Mouse (Mus musculus) heart, postnatal 0 days (tissue): ENCODE results near the gene Pcbd2.

Experiments used
- CTCF ChIP-seq: IDR thresholded peaks from 2 replicates; pipeline ENCODE4 v1.5.1; 2016; ENCODE audit warnings: antibody characterized with exemption, control low read depth, low read depth
- EP300 ChIP-seq: IDR thresholded peaks from 2 replicates; pipeline ENCODE4 v1.6.1; 2016; ENCODE audit warnings: antibody characterized with exemption, low read depth

DNA sequence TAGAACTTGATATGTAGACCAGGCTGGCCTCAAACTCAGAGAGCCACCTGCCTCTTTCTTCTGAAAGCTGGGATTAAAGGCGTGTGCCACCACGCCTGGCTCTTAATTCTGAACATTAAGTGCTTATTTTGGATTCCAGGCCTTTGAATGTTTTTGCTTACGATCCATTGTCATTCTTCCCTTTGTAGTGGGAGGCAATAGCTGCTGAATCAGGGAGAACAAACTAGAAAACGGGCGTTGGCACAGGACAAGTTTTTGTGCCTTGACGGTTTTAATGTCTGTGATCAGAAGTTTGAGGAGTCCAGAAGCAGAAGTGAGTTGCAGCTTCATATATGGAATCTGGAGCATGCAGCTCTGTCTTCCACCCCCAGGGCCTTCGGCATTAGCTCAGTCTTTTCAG, 3.5 kb downstream of the Pcbd2 start:
- TF ChIP-seq CTCF = no peak
- TF ChIP-seq EP300 = no peak
